Mouse (Mus musculus): ENCODE results near the gene Shank2.

- TF ChIP-seq CTCF (IDR thresholded peaks at IDR 0.05; ENCODE audit: extremely low read depth, insufficient read length, insufficient replicate concordance, low read depth, low read length) (no peak), POLR2A (IDR thresholded peaks at IDR 0.05; ENCODE audit: low read depth, low read length) (no peak)
Observed at GRCm38 (mm10) chr7:144175481-144176233, 173.9 kb downstream of the Shank2 start.

All from small intestine, adult 2 months (tissue).